Mouse (Mus musculus): Measurements from ENCODE around the gene Dnase1. TPM values are rescaled to one million over a fixed set of nuclear protein-coding genes. Genes with fewer than 3 reads are reported as not detected.

The Dnase1 gene
- total RNA-seq, 2 experiments from 2014 or later, result not detected

Small RNAs within 50 kb of the gene (microRNA-seq; reads per million reads assigned to microRNA genes)
- not detected for gene Gm23413

Other genes with a start within 250 kb of the Dnase1 start
- not detected for gene Olfr15, start 206.1 kb upstream of the Dnase1 start, total RNA-seq (2021)
- 1 to 10 TPM; 4.7 TPM for gene Zfp174, start 189.7 kb upstream of the Dnase1 start, total RNA-seq (2021)
- 100 to 1,000 TPM; 128 to 141 TPM for gene Naa60, start 164.6 kb upstream of the Dnase1 start, total RNA-seq (2021)
- gene Zfp597, start 152.4 kb upstream of the Dnase1 start, total RNA-seq (2021), result 10 to 100 TPM; 31.7 to 32.6 TPM
- under 1 TPM in 1 of 2 experiments, not detected in 1; 0.60 TPM for gene Gm20695, start 152.3 kb upstream of the Dnase1 start, total RNA-seq (2021)
- gene 1700037C18Rik, start 128.3 kb upstream of the Dnase1 start, total RNA-seq (2021), result 1 to 10 TPM; 5.7 to 8.0 TPM
- 10 to 100 TPM; 35.1 to 35.9 TPM for gene Cluap1, start 128.1 kb upstream of the Dnase1 start, total RNA-seq (2021)
- 1 to 10 TPM; 1.7 to 1.9 TPM for gene Nlrc3, start 60.3 kb upstream of the Dnase1 start, total RNA-seq (2021)
- gene Slx4, start 33.2 kb upstream of the Dnase1 start, total RNA-seq (2021), result 10 to 100 TPM; 60.9 to 61.7 TPM
- 10 to 100 TPM; 66.8 to 68.2 TPM for gene Trap1, start 40.9 kb downstream of the Dnase1 start, total RNA-seq (2021)
- 10 to 100 TPM; 79.1 to 80.5 TPM for gene Crebbp, start 177.1 kb downstream of the Dnase1 start, total RNA-seq (2021)

Data from left cerebral cortex, postnatal 10 days (tissue).